In the genomic region with DNA sequence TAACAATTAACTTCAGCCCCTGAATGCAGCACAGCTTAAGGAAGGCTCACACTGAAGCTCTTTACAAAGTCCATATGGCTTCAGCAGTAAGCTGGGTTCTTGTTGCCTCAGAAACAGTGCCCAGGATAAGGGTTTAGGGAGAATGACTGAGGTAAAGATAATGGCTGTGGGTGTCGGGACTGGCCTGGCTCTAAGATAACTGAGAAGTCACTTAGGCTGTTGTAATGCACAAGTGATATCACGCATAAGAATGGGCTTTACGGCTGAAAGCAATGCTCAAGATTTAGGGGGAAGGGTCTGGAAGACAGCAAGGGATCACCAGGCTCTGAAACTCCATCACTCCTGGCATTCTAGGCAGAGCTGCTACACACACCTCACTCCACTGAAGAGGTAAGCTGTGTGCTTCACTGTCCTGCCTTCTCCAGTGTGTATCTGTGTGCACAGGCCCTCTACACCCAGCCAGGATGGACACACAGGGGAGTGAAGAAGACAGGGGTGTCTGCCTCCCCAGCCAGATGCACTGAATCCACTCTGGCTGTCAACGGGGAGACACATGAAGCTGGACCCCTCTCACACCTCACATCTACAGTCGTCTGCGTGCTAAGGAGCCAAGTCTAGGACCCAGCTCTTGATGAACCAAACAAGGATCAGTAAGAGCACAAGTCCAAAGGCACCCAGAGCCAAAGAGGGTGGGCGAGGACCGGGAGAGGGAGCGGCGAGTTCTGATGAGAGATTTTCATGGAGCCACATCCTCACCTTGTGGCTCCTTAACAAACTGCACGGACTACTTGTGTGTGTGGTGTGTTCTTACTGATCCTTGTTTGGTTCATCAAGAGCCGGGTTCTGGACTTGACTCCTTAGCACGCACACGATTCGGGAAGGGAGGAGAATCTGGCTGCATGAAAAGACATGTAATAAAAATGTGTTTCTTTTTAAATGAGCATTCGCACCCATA, we compare ENCODE assay signal across 13 mouse cellular contexts. TPM values are rescaled to one million over a fixed set of nuclear protein-coding genes. Genes with fewer than 3 reads are reported as not detected.
DNase-seq lines count a peak whose midpoint lies in the region; ATAC-seq and TF ChIP-seq lines count a peak whose summit lies in the region.
"Had no signal": no experiment of that assay in that cellular context is flagged by ENCODE, and none has a peak within 500 bp of the region (broad histone marks: within the 10 kb centered on the region; RNA-seq: fewer than 3 reads in every experiment).

No protein-coding gene starts in this region.

- no peak overlapping the region for H3K4me2 ChIP-seq in heart, postnatal 0 days (ENCODE audit: low read depth, low read length)
- no peak overlapping the region for H3K4me2 ChIP-seq in heart, embryonic 11.5 days
- no peak overlapping the region for H3K4me2 ChIP-seq in neural tube, embryonic 15.5 days
- H3K4me2 ChIP-seq in limb, embryonic 12.5 days = no peak overlapping the region

- no peak overlapping the region for H3K9ac ChIP-seq in heart, postnatal 0 days (replicated peaks; ENCODE audit: low read depth, low read length)
- no peak overlapping the region for H3K9ac ChIP-seq in heart, embryonic 11.5 days (ENCODE audit: low read depth, low read length)
- no peak overlapping the region for H3K9ac ChIP-seq in neural tube, embryonic 15.5 days (replicated peaks)
- H3K9ac ChIP-seq in limb, embryonic 12.5 days (replicated peaks) = 0 out of 2 replicates have a peak overlapping the region, but pooled peaks have one; percentile 40

- no peak for TF ChIP-seq EP300 in heart, postnatal 0 days (IDR thresholded peaks at IDR 0.05; ENCODE audit: low read depth)

- H3K27me3 ChIP-seq in heart, postnatal 0 days (ENCODE audit: control insufficient read depth, insufficient read depth, low read length) = no peaks in the 10 kb centered on the region
- no peaks in the 10 kb centered on the region for H3K27me3 ChIP-seq in heart, embryonic 11.5 days (ENCODE audit: control insufficient read depth, insufficient read depth, low read length)
- H3K27me3 ChIP-seq in neural tube, embryonic 15.5 days (replicated peaks) = no peaks in the 10 kb centered on the region
- H3K27me3 ChIP-seq in limb, embryonic 12.5 days = no peaks in the 10 kb centered on the region

- WGBS in heart, postnatal 0 days = 69% methylated on average over 16 of the region's 16 CpGs
- 69% methylated on average over 16 of the region's 16 CpGs for WGBS in heart, embryonic 11.5 days (ENCODE audit: insufficient replicate concordance)
- WGBS in neural tube, embryonic 15.5 days = 80% methylated on average over 16 of the region's 16 CpGs
- whole genome bisulfite sequencing in limb, embryonic 12.5 days = 82% methylated on average over 16 of the region's 16 CpGs

- no peak overlapping the region for H3K4me3 ChIP-seq in heart, postnatal 0 days (ENCODE audit: low read depth, low read length)
- H3K4me3 ChIP-seq in heart, embryonic 11.5 days (ENCODE audit: low read depth, low read length) = no peak overlapping the region
- no peak overlapping the region for H3K4me3 ChIP-seq in neural tube, embryonic 15.5 days (replicated peaks)
- H3K4me3 ChIP-seq in limb, embryonic 12.5 days (replicated peaks) = no peak overlapping the region
- H3K4me3 ChIP-seq: myocyte had no signal

- H3K36me3 ChIP-seq in heart, postnatal 0 days (replicated peaks; ENCODE audit: control insufficient read depth, insufficient read depth, low read length) = peaks cover 38% of the 10 kb centered on the region
- peaks cover 15% of the 10 kb centered on the region for H3K36me3 ChIP-seq in heart, embryonic 11.5 days (ENCODE audit: control insufficient read depth, insufficient read depth, low read length)
- H3K36me3 ChIP-seq in neural tube, embryonic 15.5 days = peaks cover 21% of the 10 kb centered on the region
- H3K36me3 ChIP-seq in limb, embryonic 12.5 days = peaks cover 47% of the 10 kb centered on the region

- H3K4me1 ChIP-seq in heart, postnatal 0 days (ENCODE audit: control insufficient read depth, insufficient read depth) = peaks cover 39% of the 10 kb centered on the region
- peaks cover 40% of the 10 kb centered on the region for H3K4me1 ChIP-seq in heart, embryonic 11.5 days (ENCODE audit: control insufficient read depth, insufficient read depth, low read length)
- peaks cover 43% of the 10 kb centered on the region for H3K4me1 ChIP-seq in neural tube, embryonic 15.5 days
- peaks cover 52% of the 10 kb centered on the region for H3K4me1 ChIP-seq in limb, embryonic 12.5 days (replicated peaks)

- H3K9me3 ChIP-seq in heart, postnatal 0 days (replicated peaks; ENCODE audit: control insufficient read depth, low read length) = no peaks in the 10 kb centered on the region
- no peaks in the 10 kb centered on the region for H3K9me3 ChIP-seq in heart, embryonic 11.5 days (replicated peaks; ENCODE audit: control insufficient read depth, low read length)
- H3K9me3 ChIP-seq in neural tube, embryonic 15.5 days (replicated peaks) = no peaks in the 10 kb centered on the region
- H3K9me3 ChIP-seq in limb, embryonic 12.5 days = no peaks in the 10 kb centered on the region

- no peak overlapping the region for H3K27ac ChIP-seq in heart, postnatal 0 days (ENCODE audit: low read depth)
- no peak overlapping the region; the same call in 1 of the 2 replicates for H3K27ac ChIP-seq in heart, embryonic 11.5 days (ENCODE audit: low read depth, low read length)
- no peak overlapping the region for H3K27ac ChIP-seq in neural tube, embryonic 15.5 days (replicated peaks)
- peak overlapping the region; percentile 64; the same call in 1 of the 2 replicates for H3K27ac ChIP-seq in limb, embryonic 12.5 days

- TF ChIP-seq CTCF in heart, postnatal 0 days (IDR thresholded peaks at IDR 0.05; ENCODE audit: low read depth) = peak; percentile 23; the same call in 1 of the 2 replicates

- no peak for DNase-seq in heart, postnatal 0 days (ENCODE audit: low spot score)
- DNase-seq in neural tube, embryonic 10.5 days (ENCODE audit: extremely low spot score, low spot score) = peak; percentile 11
- no peak for DNase-seq in thymus, postnatal 0 days (ENCODE audit: low spot score)
- no peak for DNase-seq in cerebellum, adult 8-10 months
- DNase-seq: adrenal gland, adult 2 months; gastrocnemius, postnatal 14 days; lung, adult 18-20 months; right cerebral cortex, adult 18-20 months had no signal

- ATAC-seq in heart, postnatal 0 days (ENCODE audit: insufficient read depth, low read depth) = no peak
- ATAC-seq in heart, embryonic 11.5 days (replicated peaks; ENCODE audit: insufficient number of reproducible peaks, low FRiP score, low TSS enrichment) = no peak
- no peak for ATAC-seq in neural tube, embryonic 15.5 days (ENCODE audit: low FRiP score)
- ATAC-seq in limb, embryonic 12.5 days (ENCODE audit: insufficient number of reproducible peaks, insufficient read depth, low FRiP score, low TSS enrichment, low read depth) = no peak
- ATAC-seq: inflammation-experienced regulatory T-cells, adult 6 months had no signal

RNA-seq across cellular contexts. Expression of gene Cep68, which starts 4.6 kb away (rescaled TPM):
- total RNA-seq in heart, postnatal 0 days (2014; rRNA removed; ENCODE audit: low replicate concordance) = 53.8 and 56.2 TPM in 2 replicates
- polyA plus RNA-seq in heart, postnatal 0 days (2015; fragmentation: Nextera tagmentation; extraction: Ambion mirVana) = 20.3 and 21.0 TPM in 2 replicates
- 32.0 and 32.8 TPM in 2 replicates for polyA plus RNA-seq in heart, embryonic 11.5 days (2014; fragmentation: Nextera tagmentation; extraction: Ambion mirVana)
- polyA plus RNA-seq in neural tube, embryonic 15.5 days (2015; fragmentation: Nextera tagmentation; extraction: Ambion mirVana) = 26.5 and 29.1 TPM in 2 replicates
- 42.6 and 44.8 TPM in 2 replicates for polyA plus RNA-seq in limb, embryonic 12.5 days (2016; fragmentation: Nextera tagmentation; extraction: Ambion mirVana)
- 16.6 and 18.1 TPM in 2 replicates for polyA plus RNA-seq in thymus, postnatal 0 days (2015; fragmentation: Nextera tagmentation; extraction: Ambion mirVana)

RNA-seq across cellular contexts. Expression of gene Rab1a, which starts 43.4 kb away (rescaled TPM):
- 55.8 and 73.9 TPM in 2 replicates for total RNA-seq in heart, postnatal 0 days (2014; rRNA removed; ENCODE audit: low replicate concordance)
- 219 and 226 TPM in 2 replicates for polyA plus RNA-seq in heart, postnatal 0 days (2015; fragmentation: Nextera tagmentation; extraction: Ambion mirVana)
- 197 and 209 TPM in 2 replicates for polyA plus RNA-seq in heart, embryonic 11.5 days (2014; fragmentation: Nextera tagmentation; extraction: Ambion mirVana)
- polyA plus RNA-seq in neural tube, embryonic 15.5 days (2015; fragmentation: Nextera tagmentation; extraction: Ambion mirVana) = 311 and 322 TPM in 2 replicates
- 229 and 230 TPM in 2 replicates for polyA plus RNA-seq in limb, embryonic 12.5 days (2016; fragmentation: Nextera tagmentation; extraction: Ambion mirVana)
- 172 and 180 TPM in 2 replicates for polyA plus RNA-seq in thymus, postnatal 0 days (2015; fragmentation: Nextera tagmentation; extraction: Ambion mirVana)
